Mouse (Mus musculus) liver, adult (tissue): Measurements from ENCODE around the gene Grn.
A peak's percentile ranks its signal among the peaks of the same experiment; 100 is the strongest.

Experiments
- GATA4 ChIP-seq: IDR thresholded peaks from 2 replicates; pipeline ENCODE4 v1.6.1; 2014; ENCODE audit warnings: mild to moderate bottlenecking, low read length; ENCODE audit not compliant: insufficient replicate concordance

Grn gene

DNA sequence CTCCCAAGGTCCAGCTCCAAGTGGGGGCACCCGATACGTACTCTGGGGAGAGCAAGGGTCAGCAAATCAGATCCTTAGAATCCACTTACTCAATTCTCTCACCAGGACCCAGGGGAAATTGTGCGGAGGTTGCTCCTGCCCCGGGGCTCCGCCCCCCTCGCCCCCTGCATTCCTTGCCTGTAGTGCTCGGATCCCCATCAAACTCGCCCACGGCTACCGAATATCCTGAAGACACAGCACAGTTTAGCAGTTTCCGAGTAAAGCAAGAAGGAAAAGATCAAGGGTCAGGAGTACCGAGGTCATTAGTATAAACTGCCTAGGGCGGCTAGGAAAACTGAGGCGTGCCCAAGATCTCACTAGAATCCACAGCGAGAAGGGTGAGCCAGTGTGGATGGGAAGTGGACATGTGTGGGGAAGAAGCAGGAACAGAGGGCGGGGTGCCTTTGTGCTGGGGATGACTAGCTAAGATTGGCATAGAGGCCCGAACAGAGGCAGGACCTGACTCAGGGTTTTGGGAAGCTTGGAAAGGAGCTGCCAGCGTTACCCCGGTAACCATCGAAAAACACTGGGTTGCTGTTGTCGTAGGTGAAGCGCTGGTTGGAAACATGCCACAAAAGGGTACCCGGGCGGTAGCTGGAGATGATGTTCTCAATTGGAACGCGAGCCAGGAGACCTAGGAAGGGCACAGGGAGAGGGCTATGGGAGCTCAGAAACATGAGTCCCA lies 35.8 kb downstream of the Grn start:
- no peak for TF ChIP-seq GATA4

DNA sequence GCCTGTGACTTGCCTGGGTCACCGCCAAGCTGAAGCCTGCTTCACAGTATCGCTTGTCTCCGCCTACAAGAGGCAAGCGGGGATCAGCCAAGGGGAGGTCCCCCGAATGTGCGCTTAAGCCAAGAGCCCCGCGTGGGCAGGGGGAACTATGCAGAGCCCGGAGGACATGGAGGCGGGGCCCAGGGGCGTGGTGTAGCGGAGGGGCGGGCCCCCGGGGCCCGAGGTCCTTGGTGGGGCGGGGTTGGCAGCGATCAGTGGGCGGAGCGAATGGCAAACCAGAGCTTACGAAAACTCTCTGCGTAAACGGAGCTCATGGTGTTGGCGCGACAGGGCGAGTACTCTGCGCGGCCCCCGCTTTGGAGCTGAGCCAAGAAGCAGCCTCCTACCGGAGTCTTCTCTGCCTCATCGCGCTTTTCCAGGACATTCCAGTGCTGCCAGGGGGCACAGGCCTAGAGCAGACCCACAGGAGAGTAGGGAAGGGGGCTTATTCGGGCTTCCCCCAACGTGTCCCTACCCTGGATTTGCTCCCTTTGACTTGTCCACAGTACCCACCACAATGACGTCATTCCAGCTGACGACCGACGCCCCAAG lies 37.0 kb downstream of the Grn start:
- TF ChIP-seq GATA4 = 0 out of 2 replicates have a peak, but pooled peaks have one; percentile 5

DNA sequence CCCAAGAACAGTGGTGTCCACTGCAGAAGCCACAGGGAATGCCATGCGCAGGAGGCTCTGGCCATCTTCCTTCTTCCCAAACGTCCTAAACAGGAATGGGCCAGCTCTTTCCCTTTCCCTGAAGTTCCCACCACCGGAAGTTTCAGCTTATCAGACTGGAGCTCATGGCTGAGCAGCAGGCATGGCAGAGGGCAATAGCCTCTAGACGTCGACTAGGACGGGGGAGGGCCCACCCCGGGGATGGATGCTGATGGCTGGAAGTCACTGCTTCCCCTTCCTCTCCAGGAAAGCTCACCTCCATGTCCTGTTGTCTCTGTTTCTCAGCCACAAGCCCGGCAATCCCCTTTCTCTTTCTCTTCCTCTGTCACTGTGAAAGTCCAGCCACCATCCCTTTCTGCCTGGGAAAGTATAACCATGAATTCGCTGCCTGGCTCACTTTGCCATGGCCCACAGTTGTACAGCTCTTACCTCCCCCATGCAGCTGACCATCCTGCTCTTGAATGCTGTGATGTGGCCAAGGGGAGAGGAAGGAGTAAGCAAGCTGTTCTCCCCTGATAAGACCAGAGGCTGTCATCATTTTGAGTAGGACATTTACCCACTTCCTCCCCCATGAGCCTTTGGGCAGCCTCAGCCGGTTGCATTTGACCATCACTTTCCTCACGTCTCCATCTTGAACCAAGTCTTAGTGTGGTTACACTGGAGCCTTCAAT lies 39.7 kb downstream of the Grn start, which contains the start of gene Itga2b:
Gene Itga2b, minus strand, starts transcription at position 475 of the 710 bp plus-strand sequence.
- no peak for TF ChIP-seq GATA4

DNA sequence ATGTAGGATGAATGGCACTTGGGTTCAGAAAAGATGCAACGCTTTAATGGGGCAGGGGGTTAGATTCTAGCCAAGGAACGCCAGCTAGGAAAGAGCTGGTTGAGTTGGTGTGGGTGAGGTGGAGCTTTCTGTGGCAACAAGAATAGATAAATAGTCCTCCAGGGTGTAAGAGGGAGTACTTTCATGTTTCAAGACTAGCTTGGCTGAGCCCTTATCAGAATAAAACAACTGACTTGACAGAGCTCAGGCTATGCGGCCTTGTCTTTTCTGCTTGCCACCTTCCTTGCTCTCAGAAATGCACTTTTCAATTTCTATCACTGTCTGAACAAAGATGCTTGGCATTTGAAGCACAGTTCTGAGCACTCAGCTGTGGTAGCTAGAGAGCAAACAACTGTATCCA lies 44.9 kb downstream of the Grn start:
- no peak for TF ChIP-seq GATA4

DNA sequence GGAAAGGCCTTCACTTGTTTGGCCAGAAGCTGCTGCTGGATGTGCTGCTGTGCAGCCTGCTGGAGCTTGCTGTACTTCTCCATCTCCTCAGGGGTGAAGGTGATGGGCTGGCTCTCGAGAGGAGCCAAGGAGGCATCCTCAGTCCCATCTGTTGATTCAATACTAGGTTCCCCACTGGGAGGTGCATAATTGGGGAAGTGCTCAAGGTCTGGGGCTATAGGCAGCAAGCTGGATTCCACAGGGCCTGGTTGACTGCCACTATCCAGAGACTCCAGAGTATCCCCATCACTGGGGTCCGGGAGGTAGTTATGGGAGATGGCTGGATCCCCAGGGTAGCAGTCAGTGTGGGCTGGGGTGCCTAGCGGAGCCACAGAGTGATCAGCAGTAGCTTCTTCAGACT lies 48.6 kb downstream of the Grn start:
- TF ChIP-seq GATA4 = no peak

DNA sequence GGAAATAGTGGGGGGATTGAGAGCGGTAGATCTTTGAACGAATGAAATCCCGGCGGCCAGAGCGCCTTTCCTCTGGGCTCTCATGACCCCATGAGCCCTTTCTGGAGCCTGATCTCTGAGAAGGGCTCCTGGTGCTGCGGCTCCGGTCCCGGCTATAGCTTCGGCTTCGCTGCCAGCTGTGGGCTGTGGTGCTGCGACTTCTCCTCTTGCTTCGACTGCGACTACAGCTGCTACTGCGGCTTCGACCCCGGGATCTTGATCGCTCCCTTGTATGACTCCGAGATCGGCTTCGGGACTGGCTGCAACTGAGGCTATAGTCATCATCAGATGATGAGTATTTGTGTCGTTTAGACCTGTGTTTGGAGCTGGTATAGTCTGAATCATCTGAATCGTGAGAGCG lies 49.5 kb downstream of the Grn start:
- TF ChIP-seq GATA4 = no peak

DNA sequence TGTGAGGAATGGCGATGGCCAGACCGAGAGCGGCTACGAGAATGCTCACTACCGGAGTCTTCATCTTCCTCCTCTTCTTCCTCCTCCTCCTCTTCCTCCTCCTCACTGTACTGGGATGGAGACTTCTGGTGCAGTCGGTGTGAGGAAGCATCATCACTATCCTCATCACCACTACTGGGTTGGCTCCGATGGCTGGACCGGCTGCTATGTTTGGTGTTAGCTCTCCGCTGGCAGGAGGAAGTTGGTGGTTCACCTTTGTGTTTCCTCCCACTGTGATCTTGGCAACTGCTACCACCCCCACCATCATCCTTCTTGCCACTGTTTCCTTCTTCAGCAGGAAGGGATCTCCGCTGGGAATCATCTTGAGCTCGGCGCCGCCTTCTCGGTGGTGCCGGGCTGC lies 50.0 kb downstream of the Grn start:
- no peak for TF ChIP-seq GATA4

DNA sequence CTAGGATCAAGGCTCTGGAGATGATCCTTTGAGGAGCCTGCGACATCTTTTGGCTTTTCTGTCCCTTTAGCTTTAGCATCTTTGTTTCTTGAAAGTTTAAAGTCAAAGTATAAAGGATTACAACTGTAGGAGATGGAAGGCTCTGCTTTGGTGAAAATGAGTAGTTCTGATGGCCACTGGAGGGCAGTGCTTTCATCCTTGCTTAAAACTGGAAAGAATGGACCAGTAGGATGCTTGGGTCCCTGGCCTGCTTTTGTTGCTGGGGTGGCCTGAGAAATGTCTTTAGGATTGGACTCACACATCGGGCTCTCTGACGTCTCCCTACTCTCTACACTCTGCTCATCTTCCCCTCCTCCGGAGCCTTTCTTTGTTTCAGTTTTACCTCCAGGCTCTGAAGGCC lies 50.8 kb downstream of the Grn start:
- TF ChIP-seq GATA4 = no peak

DNA sequence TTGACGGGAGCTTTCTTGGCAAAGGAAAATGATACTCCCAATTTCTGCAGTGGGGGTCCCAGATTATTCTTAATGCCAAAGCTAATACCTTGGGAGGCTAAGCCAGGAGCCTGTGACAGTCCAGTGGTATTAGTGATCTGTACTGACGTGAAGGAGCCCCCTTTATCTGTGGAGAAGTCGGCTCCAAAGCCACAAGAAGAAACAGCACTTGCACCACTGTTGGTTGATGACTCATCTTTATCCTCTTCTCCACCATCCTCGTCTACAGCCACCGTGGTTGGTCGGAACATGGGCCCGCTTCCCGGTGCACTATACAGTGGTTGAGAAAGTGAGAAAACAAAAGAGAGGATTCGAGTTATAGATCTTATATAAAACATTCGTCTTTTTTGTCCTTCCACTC lies 51.7 kb downstream of the Grn start:
- no peak for TF ChIP-seq GATA4
